Mouse (Mus musculus) lung, postnatal 0 days (tissue): ENCODE results near the gene Poc1a. TPM values are rescaled to one million over a fixed set of nuclear protein-coding genes. Genes with fewer than 3 reads are reported as not detected.

ENCODE experiments used
- ATAC-seq: fragments of 200-750 bp; cut with Nextera tagmentation; 2 replicates; pipeline ENCODE4 v1.8.0; 2017; ENCODE audit warnings: moderate library complexity
- DNase-seq: peaks from one replicate; pipeline ENCODE4 v3.0.0-alpha.2; 2016; ENCODE audit warnings: low spot score
- H3K27ac ChIP-seq: fragments of 300-500 bp; sonication (generic); 2 replicates; pipeline ENCODE4 v1.5.1; 2014; ENCODE audit warnings: antibody characterized with exemption, mild to moderate bottlenecking, low read length, mixed read lengths
- H3K27me3 ChIP-seq: fragments of 300-500 bp; sonication (generic); replicated peaks from 2 replicates; pipeline ENCODE4 v1.6.1; 2014; ENCODE audit warnings: low read length, mixed read lengths; ENCODE audit not compliant: insufficient read depth
- H3K36me3 ChIP-seq: fragments of 300-500 bp; sonication (generic); 2 replicates; pipeline ENCODE4 v1.6.1; 2014; ENCODE audit warnings: low read length, mixed read lengths; ENCODE audit not compliant: insufficient read depth
- H3K4me1 ChIP-seq: fragments of 300-500 bp; sonication (generic); 2 replicates; pipeline ENCODE4 v1.6.1; 2014; ENCODE audit warnings: antibody characterized with exemption, low read depth, low read length, mixed read lengths; ENCODE audit not compliant: insufficient read depth
- H3K4me2 ChIP-seq: fragments of 300-500 bp; sonication (generic); replicated peaks from 2 replicates; pipeline ENCODE4 v1.6.1; 2014; ENCODE audit warnings: low read depth, mild to moderate bottlenecking, low read length, moderate library complexity, mixed read lengths
- H3K4me3 ChIP-seq: fragments of 300-500 bp; sonication (generic); 2 replicates; pipeline ENCODE4 v1.5.1; 2014; ENCODE audit warnings: low read depth, low read length
- H3K9ac ChIP-seq: fragments of 300-500 bp; sonication (generic); replicated peaks from 2 replicates; pipeline ENCODE4 v1.6.1; 2014; ENCODE audit warnings: low read depth, mild to moderate bottlenecking
- H3K9me3 ChIP-seq: fragments of 300-500 bp; sonication (generic); 2 replicates; pipeline ENCODE4 v1.6.1; 2016; ENCODE audit warnings: low read length, mixed read lengths
- CTCF ChIP-seq: IDR thresholded peaks from 2 replicates; pipeline ENCODE4 v1.5.1; 2016; ENCODE audit warnings: antibody characterized with exemption, mild to moderate bottlenecking
- EP300 ChIP-seq: IDR thresholded peaks from 2 replicates; pipeline ENCODE4 v1.6.1; 2016; ENCODE audit warnings: antibody characterized with exemption, mild to moderate bottlenecking, control low read depth
- WGBS: fragments of 180-500 bp; shearing (Covaris S2); extraction: QIAGEN DNeasy Blood & Tissue Kit; methylation state at CpG from one replicate; pipeline ENCODE4 v1.1.7; 2014; 5-methylcytosine and 5-hydroxymethylcytosine counted together
- polyA plus RNA-seq: library from polyadenylated mRNA; unstranded; fragments of >200 nt; fragmentation: Nextera tagmentation; extraction: Ambion mirVana; gene quantifications from 2 replicates; pipeline ENCODE4 v1.2.1, GENCODE M21; 2015

Gene Poc1a
- polyA plus RNA-seq, 1 experiment from 2014 or later = 9.9 TPM

DNA sequence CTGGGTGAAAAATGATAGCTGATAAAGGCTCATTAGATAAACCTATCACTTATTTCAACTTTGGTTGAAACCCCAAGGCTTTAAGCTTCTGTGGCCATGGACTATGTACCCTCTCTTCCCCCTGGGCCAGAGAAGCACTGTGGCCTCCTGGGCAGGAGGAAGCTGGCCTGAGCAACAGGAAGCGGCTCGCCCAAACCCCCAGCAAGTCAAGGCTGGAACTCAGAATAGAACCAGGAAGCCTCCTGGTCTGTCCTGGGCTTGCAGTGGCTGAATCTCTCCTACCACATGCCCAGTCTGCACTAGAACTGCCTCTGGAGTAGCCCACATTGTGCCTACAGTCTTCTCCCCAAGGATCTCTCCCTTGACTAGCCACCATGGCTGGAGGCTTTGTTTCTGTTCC lies 27.7 kb downstream of the Poc1a start:
- Histone ChIP-seq H3K4me2 (no peak overlapping the region), H3K27me3 (no peaks in the 10 kb centered on the region), H3K4me3 (no peak overlapping the region), H3K9ac (no peak overlapping the region), H3K9me3 (no peaks in the 10 kb centered on the region), H3K27ac (peak overlapping the region; percentile 43; the same call in 1 of the 2 replicates), H3K4me1 (no peaks in the 10 kb centered on the region; the same call in 1 of the 2 replicates), H3K36me3 (no peaks in the 10 kb centered on the region)
- no peak for DNase-seq
- no peak for TF ChIP-seq EP300
- TF ChIP-seq CTCF = no peak
- WGBS = 52% methylated on average over 2 of the region's 2 CpGs
- ATAC-seq = no peak; the same call in 1 of the 2 replicates

GRCm38 (mm10) chr9:106308983-106309382 lies 28.1 kb downstream of the Poc1a start:
- no peaks in the 10 kb centered on the region for H3K27me3 ChIP-seq
- H3K4me3 ChIP-seq = no peak overlapping the region
- ATAC-seq = no peak
- H3K9ac ChIP-seq = no peak overlapping the region
- 77% methylated on average over 5 of the region's 5 CpGs for WGBS
- TF ChIP-seq EP300 (no peak), CTCF (no peak)
- no peak overlapping the region for H3K4me2 ChIP-seq
- H3K9me3 ChIP-seq = no peaks in the 10 kb centered on the region
- H3K36me3 ChIP-seq = no peaks in the 10 kb centered on the region
- DNase-seq = no peak
- peak overlapping the region; percentile 43; the same call in 1 of the 2 replicates for H3K27ac ChIP-seq
- H3K4me1 ChIP-seq = no peaks in the 10 kb centered on the region; the same call in 1 of the 2 replicates

- Histone ChIP-seq H3K4me1 (no peaks in the 10 kb centered on the region; the same call in 1 of the 2 replicates), H3K36me3 (no peaks in the 10 kb centered on the region), H3K9ac (no peak overlapping the region), H3K27ac (no peak overlapping the region; the same call in 1 of the 2 replicates), H3K9me3 (no peaks in the 10 kb centered on the region), H3K4me3 (no peak overlapping the region), H3K27me3 (no peaks in the 10 kb centered on the region), H3K4me2 (no peak overlapping the region)
- 44% methylated on average over 3 of the region's 3 CpGs for WGBS
- TF ChIP-seq EP300 (no peak), CTCF (no peak)
- ATAC-seq (no peak), DNase-seq (no peak)
Measured at GRCm38 (mm10) chr9:106309859-106310258, 29.0 kb downstream of the Poc1a start.

DNA sequence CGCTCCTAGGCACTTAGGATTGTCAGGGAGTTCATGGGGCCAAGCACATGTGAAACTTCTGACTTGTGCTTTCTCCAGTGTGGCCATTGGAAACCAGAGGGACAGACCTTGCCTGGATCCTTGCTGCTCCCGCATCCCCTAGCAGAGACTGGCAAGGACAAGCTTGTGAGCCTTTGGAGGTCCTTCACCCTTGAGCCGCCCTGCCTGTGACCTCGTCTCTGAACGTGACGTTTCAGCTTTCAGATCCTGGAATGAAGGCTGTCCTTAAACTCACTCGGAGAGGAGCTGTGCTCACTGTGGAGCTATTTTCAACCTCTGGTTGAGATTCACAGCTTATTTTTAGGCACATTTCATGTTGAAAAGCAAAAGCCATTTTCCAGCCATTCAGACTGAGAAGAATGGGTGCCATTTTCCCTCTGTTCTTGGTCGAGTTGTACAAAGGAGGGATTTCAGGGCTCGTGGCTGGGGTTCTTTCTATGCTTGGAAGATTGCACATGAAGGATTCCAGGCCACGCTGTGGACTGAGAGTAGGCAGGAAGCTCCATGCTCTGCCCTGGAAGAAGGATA lies 30.8 kb downstream of the Poc1a start:
- Histone ChIP-seq H3K27me3 (no peaks in the 10 kb centered on the region), H3K27ac (0 out of 2 replicates have a peak overlapping the region, but pooled peaks have one; percentile 47), H3K4me1 (no peaks in the 10 kb centered on the region), H3K4me2 (no peak overlapping the region), H3K36me3 (no peaks in the 10 kb centered on the region), H3K9me3 (no peaks in the 10 kb centered on the region), H3K4me3 (no peak overlapping the region), H3K9ac (no peak overlapping the region)
- 75% methylated on average over 10 of the region's 10 CpGs for WGBS
- DNase-seq (no peak), ATAC-seq (no peak)
- TF ChIP-seq EP300 = no peak
- TF ChIP-seq CTCF = no peak

DNA sequence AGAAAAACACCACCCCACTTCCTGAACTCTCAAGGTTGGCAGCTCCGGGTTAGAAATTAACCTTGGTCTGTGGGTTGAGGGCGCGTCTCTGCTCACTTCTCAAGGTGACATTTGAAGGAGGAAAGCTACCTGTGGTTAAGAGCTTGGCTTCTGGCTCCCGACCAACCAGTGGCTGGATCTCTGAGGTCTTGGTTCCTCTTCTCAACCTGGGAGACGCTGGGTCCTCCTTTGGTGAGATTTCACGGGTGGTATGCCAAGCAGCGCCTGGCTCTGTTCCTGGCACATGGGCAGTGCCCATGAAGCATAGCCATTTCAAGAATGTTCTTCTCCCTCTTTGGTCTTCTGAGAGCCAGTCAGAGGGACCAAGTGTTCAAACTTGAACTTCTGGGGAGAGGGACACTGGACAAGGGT lies 32.1 kb downstream of the Poc1a start:
- H3K4me1 ChIP-seq = peaks cover 2% of the 10 kb centered on the region; the same call in 1 of the 2 replicates
- H3K9ac ChIP-seq = no peak overlapping the region
- no peaks in the 10 kb centered on the region for H3K36me3 ChIP-seq
- ATAC-seq (peak; percentile 81), DNase-seq (peak; percentile 79)
- H3K27ac ChIP-seq = peak overlapping the region; percentile 47
- H3K4me2 ChIP-seq = no peak overlapping the region
- H3K9me3 ChIP-seq = no peaks in the 10 kb centered on the region
- WGBS = 47% methylated on average over 7 of the region's 7 CpGs
- no peak overlapping the region for H3K4me3 ChIP-seq
- TF ChIP-seq EP300 = peak; percentile 84
- TF ChIP-seq CTCF = no peak
- H3K27me3 ChIP-seq = no peaks in the 10 kb centered on the region

DNA sequence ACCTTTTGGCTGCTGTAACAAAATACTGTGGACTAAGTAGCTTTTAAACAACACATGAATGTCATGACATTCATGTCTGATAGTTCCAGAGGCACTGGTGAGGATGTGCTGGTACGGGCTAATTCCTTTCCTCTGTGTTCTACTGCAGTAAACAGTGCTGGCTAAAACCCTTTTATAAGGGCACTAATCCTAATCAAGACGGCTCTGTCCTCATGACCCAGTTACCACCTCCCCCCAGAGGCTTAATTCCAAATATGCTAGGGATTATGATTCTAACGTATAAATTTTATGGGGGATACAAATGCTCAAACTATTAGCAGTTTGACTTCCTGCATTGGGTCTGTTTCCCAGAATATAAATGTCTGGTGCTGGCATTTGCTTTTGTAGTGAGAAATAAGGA lies 33.3 kb downstream of the Poc1a start:
- ATAC-seq (no peak), DNase-seq (no peak)
- Histone ChIP-seq H3K4me2 (no peak overlapping the region), H3K36me3 (no peaks in the 10 kb centered on the region), H3K4me1 (peaks cover 6% of the 10 kb centered on the region; the same call in 1 of the 2 replicates), H3K9ac (no peak overlapping the region), H3K27ac (no peak overlapping the region), H3K9me3 (no peaks in the 10 kb centered on the region), H3K27me3 (no peaks in the 10 kb centered on the region), H3K4me3 (no peak overlapping the region)
- WGBS = 72% methylated on average over 3 of the region's 3 CpGs
- TF ChIP-seq CTCF = no peak
- TF ChIP-seq EP300 = no peak
